Mouse (Mus musculus): ENCODE results near the gene Abhd4.

Abhd4 gene

DNA sequence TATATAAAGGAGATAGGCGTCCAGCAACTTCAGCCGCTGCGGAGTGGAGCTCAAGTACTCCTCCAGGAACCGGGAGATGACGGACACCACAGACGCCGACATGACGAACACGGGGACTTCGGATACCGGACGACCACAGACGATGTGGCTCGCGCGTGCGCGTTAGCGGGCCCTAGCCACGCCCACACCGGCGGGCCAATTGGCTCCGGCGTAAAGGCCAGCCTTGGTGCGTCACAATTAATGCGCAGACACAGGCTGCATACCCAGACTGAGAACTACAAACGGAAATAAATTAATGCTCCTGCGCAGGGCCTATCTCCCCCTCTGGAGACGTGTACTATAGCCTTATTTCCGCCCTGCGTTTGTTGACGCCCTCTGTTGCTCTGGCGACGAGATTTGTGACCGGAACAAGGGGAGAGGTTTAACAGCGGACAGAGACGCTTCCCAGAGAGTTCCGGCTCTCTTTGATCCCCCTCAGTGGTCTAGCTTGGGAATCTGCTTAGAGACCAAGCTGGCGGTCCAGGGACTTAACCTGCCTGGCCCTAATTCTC, at the start of gene Abhd4, which contains the start of gene Dad1:
Gene Abhd4 (plus strand): TSS at position 448 of the 551 bp plus-strand sequence.
Gene Dad1 (minus strand): TSS at position 364 of the 551 bp plus-strand sequence.
- DNase-seq (ENCODE audit: low read depth, low spot score) = peak; percentile 94

DNA sequence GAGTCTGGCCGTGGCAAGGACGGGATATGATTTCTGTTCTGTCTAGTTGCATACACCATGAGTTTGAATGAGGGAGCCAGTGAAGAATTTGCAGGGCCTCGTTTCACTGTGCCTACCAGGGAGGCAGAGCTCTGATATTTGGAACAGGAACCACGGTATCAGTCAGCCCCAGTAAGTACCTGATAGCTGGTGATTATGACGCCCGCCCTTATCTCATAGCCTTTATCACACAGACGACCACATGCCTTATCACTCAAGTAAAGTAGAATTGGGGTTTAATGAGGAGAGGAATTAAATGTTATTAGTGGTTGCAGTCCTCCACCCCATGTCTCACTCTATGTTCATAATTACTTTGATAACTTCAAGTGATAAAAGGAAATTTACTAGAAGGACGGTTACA, 49.7 kb upstream of the Abhd4 start:
- DNase-seq (ENCODE audit: low read depth, low spot score) = no peak

DNA sequence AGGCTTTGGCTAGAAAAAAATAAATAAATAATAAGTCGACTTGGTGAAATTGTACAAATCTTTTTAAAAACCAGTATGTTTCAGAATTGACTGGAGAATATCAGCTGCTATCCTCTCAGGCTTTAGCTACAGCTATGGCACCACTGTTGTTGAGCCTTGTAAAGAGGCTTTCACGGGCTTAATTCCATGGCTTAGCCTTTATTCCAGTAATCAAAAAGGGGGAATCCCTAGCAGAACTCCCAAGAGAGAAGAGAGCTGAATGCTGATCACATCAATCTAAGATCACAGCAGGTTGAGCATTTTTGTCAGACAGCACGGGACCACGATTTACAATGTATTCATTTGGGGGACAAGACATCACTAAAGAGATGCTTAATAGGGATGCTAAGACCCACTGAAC, 49.2 kb upstream of the Abhd4 start:
- DNase-seq (ENCODE audit: low read depth, low spot score) = peak; percentile 61

DNA sequence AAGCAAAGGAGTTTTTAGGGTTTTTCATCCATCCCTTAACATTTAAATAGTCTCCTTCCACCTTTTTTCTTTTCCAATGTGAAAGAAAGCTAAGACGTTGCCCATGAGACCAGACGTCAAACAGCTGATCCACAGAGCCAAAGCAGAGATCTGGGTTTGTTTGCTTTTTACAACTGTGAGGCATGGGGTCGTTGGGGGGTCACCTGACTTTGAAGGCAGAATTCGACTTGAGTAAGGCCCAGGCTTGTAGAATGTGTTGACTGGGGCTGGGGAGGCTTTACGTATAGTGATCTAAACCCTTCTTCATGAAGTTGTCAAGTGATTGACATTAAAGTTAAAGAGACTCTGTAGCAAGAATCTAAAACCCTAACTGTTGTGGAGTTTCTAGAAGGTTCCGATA, 48.1 kb upstream of the Abhd4 start:
- DNase-seq (ENCODE audit: low read depth, low spot score) = no peak

DNA sequence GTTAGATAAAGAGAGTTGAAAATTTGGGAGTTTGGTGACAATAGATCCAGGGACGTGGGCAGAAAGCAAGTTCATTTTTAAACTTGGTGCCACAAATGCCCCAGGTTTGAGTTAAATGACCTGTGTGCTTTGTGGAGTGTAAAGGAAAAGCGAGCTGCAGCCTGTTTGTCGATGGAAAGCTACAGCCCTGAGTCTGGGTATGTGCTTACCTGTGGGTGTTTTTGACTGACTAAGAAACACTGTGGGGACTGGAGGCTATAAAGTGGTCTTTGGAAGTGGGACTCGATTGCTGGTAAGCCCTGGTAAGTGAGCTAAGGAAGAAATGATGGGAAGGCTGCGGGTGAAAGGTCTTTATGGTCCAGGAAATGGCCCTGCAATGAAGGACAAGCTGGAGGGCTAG, 47.7 kb upstream of the Abhd4 start:
- DNase-seq (ENCODE audit: low read depth, low spot score) = no peak

DNA sequence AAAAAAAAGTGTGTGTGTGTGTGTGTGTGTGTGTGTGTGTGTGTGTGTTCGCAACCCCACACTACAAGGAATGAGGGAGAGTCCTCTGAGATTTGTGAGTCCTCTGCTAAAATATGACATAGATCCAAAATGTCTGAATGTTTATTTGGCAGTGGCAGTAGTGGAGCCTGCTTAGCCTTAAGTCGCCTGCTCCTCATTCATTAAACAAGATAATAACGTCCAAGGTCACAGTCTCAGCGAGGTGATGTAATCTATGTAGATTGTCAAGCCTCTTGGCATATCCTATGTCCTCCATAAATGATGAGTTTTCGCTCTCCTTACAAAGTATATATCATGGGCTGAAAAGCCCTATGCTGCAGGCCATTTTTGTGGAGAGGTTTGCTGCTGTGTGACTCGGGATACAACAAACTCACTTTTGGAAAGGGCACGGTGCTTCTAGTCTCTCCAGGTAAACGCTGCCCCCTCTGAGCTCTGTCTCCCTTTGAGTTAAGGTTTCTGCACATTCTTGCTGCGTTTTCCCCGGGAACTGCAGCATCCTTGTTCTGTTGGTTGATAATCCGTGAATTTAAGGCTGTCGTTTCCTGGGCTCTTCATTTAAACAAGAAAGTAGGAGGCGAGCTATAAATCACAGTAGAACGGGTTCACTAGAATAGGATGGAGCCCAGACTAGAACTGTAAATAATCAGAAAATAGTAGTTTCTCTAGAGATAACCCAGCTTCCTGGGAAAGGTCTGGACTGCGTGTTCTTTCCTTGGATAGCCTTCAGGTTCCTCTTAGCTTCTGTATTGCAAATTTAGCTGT, 47.0 kb upstream of the Abhd4 start:
- DNase-seq (ENCODE audit: low read depth, low spot score) = no peak

DNA sequence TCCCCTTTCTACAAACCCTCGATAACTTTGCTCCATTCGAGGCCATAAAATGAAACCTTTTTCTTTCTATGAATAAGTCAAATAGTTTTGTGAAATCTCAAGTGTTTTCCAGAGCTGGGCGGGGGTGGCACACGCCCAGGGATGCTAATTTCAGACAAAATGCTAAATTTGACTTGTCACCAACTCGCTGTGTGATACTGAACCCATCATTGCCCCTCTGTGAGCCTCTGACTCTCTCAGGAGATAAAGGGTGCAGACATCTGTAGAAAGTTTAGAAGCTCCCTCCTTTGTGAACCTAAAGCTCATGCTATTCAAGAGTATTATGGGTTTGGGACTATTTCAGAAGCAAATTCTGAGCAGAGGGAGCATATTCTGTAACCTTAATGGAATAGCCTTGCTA, 46.1 kb upstream of the Abhd4 start:
- DNase-seq (ENCODE audit: low read depth, low spot score) = no peak

DNA sequence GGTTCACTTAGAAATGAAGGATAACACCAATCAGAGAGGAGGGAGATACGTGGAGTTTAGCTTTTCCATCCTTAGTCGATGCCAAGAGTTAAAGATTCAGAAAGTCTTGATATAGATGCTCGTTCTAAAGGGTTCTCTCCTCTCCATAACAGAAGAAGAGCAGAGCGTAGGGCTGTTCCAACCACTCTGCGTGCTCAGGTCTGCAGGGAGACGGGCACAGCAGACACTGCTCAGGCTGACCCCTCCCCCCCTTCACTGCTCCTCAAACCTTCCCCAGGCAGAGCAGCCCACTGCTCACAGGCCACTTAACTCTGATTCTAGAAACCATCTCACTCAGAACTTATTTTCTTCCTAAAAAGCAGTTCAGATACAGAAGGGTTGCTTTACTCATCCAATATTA, 45.2 kb upstream of the Abhd4 start:
- no peak for DNase-seq (ENCODE audit: low read depth, low spot score)

DNA sequence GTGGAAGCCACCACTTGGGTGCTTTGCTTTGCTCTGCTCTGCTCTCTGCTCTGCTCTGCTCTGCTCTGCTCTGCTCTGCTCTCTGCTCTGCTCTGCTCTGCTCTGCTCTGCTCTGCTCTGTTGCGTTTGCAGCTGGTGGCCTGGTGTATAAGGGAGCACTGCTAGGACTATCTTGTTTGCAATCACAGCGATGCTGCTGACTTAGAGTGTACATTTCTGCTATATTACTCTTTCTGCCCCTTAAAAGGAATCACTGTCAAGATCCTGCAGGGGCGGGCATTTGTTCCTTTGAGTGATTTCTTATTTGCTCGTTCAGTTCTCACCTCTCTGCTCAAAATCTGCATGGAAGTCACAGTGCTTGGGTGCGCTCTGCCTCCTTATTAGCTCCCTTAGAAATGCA, 44.1 kb upstream of the Abhd4 start:
- DNase-seq (ENCODE audit: low read depth, low spot score) = no peak

DNA sequence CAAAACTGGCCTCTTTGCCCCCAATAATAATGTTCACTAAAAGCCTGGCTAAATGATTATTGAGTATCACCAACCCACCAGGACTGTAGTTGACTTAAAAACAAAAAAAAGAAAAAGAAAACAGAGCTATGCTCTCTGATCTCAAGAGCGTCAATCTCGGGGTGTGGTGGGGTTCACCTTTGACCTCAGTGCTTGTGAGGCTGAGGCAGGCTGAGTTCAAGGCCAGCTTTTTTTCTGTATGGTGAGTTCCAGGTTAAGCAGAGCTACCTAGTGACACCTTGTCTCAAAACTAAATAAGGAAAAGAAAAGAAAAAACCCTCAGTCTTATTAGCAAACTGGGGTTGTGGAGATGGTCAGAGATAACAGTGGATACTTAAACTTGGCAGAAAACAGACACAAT, 43.6 kb upstream of the Abhd4 start:
- no peak for DNase-seq (ENCODE audit: low read depth, low spot score)

DNA sequence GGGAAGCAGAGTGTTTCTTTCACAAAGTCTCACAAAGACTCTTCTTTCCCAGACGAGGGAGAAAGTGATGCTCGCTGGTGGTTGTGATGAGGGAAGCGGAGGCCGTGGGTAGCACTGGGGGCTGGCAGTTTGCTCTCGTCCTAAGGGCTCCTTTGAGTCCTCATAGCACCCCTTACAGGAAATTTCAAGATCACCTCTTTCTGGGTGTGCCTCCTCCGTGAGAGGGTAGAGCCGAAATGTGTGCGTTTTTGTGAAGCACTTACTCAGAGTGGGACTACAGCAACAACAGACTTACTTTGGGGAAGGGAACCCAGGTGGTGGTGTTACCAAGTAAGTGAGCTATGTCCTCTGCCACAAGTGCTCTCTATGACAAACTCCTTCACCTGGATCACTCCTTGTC, 42.8 kb upstream of the Abhd4 start:
- DNase-seq (ENCODE audit: low read depth, low spot score) = no peak

DNA sequence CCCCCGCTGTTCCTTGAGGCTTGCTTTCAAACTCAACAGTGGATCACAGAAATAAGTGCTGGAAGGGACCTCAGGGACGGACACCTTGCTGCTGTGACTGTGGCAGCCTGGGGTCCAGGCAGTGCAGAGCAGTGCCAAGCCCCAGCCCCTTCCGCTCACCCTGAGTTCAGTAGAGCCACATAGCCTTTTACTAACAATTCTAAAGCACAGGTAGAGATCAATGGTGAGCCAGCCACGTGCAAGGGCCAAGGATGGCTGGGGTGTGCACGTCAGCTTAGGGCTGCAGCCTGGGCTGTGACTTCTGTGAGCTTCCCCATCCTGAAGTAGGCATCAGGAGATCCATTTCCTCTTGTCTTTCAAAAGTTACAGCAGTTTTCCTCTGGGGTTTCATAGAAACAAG, 42.2 kb upstream of the Abhd4 start:
- no peak for DNase-seq (ENCODE audit: low read depth, low spot score)

DNA sequence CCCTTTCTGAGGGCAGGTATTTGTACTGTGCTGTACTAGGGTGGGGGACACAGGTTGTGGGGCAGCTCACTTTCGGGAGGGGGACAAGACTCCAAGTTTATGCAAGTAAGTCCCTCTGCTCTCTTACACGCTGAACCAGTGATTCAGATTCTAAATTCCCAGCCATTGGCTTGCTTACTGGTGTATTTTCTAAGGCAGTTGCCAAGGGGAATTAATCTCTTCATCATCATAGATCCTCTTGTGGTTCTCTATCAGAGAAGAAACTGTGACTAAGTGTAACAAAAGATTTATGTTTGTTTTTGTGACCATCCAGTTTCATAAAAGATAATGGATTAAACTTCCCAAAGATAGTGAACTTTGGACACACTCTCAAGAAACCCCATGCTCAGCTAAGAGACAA, 40.3 kb upstream of the Abhd4 start:
- DNase-seq (ENCODE audit: low read depth, low spot score) = no peak

DNA sequence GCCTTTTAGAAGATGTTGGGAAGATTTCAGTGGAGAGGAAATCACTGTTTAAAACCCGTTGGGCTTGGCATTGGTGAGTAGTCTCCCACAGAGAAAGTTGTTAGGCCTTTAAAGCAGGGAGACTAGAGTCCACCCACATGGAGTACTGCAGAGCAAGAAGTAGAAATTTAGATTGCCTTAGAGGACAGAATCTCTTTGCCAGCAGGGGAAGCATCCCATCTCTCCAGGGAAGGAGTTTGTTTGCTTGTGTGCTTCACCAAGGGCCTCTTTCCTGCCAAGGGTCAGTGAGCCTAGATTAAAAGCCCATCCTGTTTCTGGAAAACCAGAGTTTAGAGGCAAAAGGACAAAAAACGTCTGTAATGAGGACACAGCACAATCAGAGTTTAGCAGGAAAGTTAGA, 39.5 kb upstream of the Abhd4 start:
- DNase-seq (ENCODE audit: low read depth, low spot score) = no peak

DNA sequence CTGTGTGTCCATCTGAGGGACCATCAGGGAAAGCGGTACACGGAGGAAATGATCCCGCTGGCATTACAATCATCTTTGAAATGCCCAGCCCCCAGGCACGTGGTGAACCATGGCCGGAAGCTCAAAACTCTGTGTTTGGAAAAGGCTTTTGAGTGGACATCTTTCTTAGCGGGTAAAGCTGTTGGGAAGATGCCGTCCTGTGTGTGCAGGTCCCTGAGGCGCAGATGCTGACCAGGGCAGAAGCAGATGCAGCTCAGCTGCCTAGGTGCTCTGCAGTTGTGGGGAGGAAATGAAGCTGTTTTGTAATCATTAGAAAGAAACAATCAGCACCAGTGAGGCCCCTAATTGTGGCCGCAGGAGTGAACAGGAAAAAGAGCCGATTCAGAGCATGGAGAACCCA, 39.1 kb upstream of the Abhd4 start:
- no peak for DNase-seq (ENCODE audit: low read depth, low spot score)

DNA sequence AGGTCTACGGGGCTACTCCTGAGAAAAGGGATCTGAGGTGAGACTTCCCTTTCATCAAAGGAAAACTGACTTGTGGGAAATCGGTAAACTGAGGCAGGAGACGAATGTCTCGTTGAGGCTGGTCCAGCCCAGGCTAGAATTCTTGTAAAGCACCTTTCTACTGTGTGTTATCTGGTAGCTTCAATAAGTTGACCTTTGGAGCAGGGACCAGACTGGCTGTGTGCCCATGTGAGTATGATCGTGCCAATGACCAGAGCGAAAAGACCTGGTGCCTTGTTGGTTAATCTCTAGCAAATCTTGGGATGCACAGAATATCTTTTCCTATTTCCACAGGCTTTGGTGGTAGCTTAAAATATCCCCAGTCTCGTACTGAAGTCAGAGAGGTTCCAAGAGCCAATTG, 37.9 kb upstream of the Abhd4 start:
- DNase-seq (ENCODE audit: low read depth, low spot score) = no peak

DNA sequence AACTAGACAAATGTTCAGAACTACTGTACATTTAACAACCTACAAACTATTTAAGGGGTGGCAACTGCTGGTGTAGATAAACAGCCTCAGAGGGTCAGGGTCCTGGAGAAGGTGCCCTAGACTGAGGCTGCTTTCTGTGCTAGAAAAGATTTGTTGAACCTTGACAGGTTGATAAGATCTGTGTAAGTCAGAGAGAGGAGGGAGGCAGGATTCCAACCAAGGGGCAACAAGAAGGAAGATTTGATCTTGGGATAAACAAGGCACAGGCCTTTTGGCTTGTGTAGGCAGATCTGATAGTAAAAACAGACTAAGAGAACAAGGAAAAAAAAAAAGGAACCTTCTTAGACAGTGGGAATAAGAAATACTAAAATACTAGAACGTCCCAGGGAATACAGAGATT, 35.8 kb upstream of the Abhd4 start:
- no peak for DNase-seq (ENCODE audit: low read depth, low spot score)

DNA sequence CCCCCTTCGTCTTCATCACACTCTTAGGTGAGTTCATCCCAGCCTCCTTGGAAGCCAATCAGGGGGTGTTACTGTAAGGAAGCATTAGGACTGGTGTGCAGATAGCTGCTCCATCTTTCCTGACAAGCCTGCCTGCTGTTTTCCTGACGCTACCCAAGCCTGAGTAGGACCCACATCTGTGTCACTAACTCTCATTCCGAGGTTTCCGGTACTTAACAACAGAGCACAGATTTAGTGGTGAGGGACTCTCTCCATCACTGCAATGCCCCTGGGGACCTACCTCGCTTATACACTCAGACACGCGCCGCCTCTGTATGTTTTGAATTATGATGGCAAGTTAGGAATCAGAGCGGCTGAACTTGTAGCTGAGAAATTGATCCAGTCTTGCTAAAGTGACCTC, 35.3 kb upstream of the Abhd4 start:
- DNase-seq (ENCODE audit: low read depth, low spot score) = no peak

DNA sequence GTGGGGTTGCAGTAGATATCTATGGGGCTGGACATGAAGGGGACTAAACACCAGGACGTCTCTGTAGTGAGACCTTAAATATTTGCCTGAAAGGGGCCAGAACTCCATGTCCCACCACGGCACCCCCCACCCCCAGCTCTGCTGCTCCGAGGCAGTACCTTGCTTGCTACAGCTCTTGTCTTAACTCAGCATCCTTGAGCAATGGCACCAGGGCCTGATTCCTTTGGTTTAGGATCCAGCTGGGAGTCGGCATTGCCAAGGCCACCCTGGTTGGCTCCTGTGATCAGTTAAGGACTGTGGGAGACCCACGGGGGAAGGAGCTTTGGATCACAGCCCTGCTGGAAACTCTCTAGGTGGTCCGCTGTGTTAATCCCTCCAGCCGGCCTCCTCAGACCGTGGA, 34.7 kb upstream of the Abhd4 start:
- DNase-seq (ENCODE audit: low read depth, low spot score) = no peak

DNA sequence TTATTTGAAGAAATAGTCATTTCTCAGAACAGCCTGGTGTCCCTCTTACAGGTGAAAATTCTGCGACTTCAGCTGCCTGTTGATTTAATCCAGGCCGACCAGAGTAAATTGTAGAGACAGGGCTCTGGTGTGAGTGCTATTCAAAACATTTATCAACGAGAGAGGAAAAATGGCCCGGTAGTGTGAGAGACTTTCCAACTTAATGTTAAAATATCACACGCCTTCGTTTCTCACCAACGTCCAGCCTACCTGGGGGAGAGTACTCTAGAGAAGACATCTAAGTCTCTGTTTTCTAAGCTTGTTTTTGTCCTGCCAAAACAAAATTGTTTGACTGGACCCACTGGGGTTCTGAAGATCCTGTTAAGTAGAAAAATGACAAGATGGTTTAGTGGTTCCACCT, 34.1 kb upstream of the Abhd4 start:
- DNase-seq (ENCODE audit: low read depth, low spot score) = no peak

DNA sequence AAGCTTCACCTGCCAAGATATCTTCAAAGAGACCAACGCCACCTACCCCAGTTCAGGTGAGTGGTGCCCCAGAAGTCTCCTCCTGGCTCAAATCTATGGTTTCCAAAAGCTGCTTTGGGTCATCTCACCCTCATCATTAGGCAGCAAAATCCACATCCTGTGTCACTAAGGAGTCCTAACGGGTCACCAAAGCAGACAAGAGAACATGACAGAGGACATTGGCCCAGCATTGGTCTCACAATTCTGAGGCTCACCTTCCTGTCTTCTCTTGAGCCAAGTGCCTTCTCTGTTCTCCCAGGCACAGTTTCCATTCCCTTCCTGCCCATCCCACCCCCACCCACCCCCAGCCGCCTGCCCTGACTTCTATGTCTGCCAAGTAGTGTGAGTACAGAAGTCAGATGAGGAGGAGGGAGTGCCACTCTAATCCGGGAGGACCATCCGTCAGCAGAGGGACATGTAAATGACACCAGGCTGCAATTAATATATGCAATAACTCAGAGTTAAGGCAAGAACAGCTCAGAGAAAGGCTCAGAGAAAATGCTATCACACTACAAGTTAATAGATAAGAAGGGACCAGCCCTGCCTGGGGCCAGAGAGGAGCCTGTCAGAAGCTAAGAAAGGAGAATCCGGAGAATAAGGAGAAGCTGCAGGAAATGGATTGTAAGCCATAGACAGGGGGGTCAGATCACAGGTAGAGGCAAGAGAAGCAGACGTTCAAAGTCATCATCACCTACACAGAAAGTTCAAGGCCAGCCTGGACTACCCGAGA, 33.1 kb upstream of the Abhd4 start:
- DNase-seq (ENCODE audit: low read depth, low spot score) = no peak

DNA sequence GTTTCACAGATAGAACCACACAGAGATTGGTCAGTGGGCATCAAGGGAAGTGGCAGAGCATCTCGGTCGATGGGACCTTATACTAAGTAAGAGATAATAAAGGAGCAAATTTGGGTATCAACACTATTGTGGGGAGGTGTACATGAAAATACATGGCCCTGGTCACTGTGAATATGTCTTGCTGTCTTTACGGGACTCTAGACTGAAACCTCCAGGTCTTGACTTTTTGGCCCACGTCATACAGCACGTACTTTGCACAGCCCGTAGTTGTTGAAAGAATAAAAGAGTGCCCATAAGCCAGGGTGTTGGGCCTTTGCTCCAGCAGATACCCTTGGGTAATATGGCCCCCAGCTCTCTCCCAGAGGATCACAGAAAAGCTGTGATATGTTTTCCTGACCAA, 32.3 kb upstream of the Abhd4 start:
- DNase-seq (ENCODE audit: low read depth, low spot score) = no peak

DNA sequence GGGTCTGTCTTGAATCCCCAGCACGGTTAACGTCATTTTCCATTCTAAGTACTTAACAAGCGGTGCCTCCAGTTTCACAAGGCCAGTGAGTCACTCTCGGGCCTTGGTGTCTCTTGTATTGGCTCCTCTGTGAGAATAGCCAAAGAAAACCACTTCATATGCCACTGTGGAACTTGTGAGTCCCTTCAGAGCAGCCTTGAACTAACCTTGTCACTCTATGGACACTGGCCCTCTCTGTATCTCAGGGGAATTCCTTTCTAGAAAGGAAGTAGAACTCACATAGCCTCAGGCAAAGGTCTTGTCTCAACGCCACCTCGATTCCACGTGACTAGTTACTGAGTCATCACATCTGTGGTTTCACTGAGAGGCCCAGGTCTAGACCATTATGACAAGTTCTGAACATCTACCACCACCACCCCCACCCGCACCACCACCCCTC, 31.7 kb upstream of the Abhd4 start:
- no peak for DNase-seq (ENCODE audit: low read depth, low spot score)
